Mouse (Mus musculus): ENCODE data around the gene P4htm.
"Not testable (repeated sequence)": the region's sequence is repeated elsewhere in the genome, so short reads cannot be mapped to it uniquely, and the experiment has no call there.

P4htm gene

GRCm38 (mm10) chr9:108596998-108597764 lies at the start of gene P4htm:
Gene P4htm, minus strand, starts transcription at chr9:108597667.
- H3K27me3 ChIP-seq (ENCODE audit: control insufficient read depth, insufficient read depth, low read length, poor library complexity, severe bottlenecking), result no peaks in the 10 kb centered on the region
- peak; percentile 47 for DNase-seq (ENCODE audit: low read depth, low spot score)
- no peaks in the 10 kb centered on the region for H3K36me3 ChIP-seq (ENCODE audit: control insufficient read depth, insufficient read depth, low read length, poor library complexity, severe bottlenecking)

GRCm38 (mm10) chr9:108639825-108640224 lies 42.4 kb upstream of the P4htm start:
- Histone ChIP-seq H3K36me3 (ENCODE audit: control insufficient read depth, insufficient read depth, low read length, poor library complexity, severe bottlenecking) (peaks cover 6% of the 10 kb centered on the region), H3K27me3 (ENCODE audit: control insufficient read depth, insufficient read depth, low read length, poor library complexity, severe bottlenecking) (no peaks in the 10 kb centered on the region)
- no peak for DNase-seq (ENCODE audit: low read depth, low spot score)

DNA sequence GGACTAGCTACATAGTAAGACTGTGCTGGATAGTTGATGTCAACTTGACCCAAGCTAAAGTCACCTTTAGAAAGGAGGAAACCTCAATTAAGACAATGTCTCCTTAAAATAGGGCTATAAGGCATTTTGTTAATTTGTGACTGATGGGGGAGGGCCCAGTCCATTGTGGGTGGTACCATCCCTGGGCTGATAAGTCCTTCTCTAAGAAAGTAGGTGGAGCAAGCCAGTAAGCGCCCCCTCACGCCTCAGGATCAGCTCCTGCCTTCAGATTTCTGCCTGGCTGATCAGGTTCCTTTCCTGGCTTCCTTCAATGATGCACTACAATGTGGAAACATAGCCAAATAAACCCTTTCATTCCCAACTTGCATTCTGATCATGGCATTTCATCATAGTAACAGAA lies 37.9 kb upstream of the P4htm start:
- Histone ChIP-seq H3K36me3 (ENCODE audit: control insufficient read depth, insufficient read depth, low read length, poor library complexity, severe bottlenecking) (no peaks in the 10 kb centered on the region; the same call in 1 of the 2 replicates), H3K27me3 (ENCODE audit: control insufficient read depth, insufficient read depth, low read length, poor library complexity, severe bottlenecking) (no peaks in the 10 kb centered on the region)
- no peak for DNase-seq (ENCODE audit: low read depth, low spot score)

DNA sequence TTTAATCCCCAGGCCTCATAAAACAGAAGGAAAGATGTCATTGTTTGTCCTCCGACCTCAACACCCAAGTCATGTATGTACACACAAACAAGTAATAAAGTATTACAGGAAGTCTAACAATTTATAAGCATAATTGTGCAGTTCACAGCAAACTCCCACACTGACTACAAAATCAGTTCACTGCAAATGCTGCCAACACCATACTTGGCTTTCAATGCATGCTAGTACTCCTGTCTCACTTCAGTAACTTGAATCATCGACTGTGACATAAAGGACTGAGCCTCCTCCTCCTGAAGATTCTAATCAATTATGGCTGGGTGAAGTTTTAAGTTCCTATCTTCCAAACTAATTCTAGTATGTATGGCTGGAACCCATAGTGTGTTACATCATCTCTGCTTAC lies 36.4 kb upstream of the P4htm start:
- DNase-seq (ENCODE audit: low read depth, low spot score), result no peak
- no peaks in the 10 kb centered on the region for H3K27me3 ChIP-seq (ENCODE audit: control insufficient read depth, insufficient read depth, low read length, poor library complexity, severe bottlenecking)
- H3K36me3 ChIP-seq (ENCODE audit: control insufficient read depth, insufficient read depth, low read length, poor library complexity, severe bottlenecking), result peaks cover 3% of the 10 kb centered on the region

GRCm38 (mm10) chr9:108632375-108632774 lies 34.9 kb upstream of the P4htm start:
- DNase-seq (ENCODE audit: low read depth, low spot score), result no peak
- peaks cover 3% of the 10 kb centered on the region; the same call in 1 of the 2 replicates for H3K36me3 ChIP-seq (ENCODE audit: control insufficient read depth, insufficient read depth, low read length, poor library complexity, severe bottlenecking)
- no peaks in the 10 kb centered on the region for H3K27me3 ChIP-seq (ENCODE audit: control insufficient read depth, insufficient read depth, low read length, poor library complexity, severe bottlenecking)

DNA sequence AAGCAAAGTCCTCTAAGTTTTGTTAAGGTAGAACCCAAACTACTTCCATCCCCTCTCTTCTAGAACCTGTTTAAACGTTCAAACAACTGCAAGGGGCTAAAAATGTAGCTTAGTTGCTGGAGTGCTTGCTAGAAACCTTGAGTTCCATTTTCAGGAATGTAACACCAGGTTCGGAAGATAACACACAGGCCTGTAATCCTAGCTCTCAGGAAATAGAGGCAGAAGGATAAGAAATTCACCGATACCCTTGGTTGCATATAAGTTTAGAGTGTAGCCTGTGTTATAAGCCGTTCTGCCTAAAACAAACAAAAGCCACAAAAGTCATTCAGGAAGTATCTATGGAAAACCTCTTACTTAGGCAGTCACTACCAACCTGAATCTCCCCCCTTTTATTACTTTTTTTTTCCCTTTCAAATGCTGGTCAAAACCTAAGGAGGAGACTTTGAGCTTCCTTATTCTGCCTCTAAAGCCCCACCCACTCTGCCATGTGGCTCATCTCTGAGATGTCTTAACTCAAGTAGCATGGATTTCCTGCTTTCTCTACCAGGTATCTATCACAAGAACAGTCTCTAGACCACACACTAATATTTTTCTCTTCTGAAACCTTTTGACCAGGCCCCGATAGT lies 34.3 kb upstream of the P4htm start:
- peaks cover 3% of the 10 kb centered on the region; the same call in 1 of the 2 replicates for H3K36me3 ChIP-seq (ENCODE audit: control insufficient read depth, insufficient read depth, low read length, poor library complexity, severe bottlenecking)
- DNase-seq (ENCODE audit: low read depth, low spot score), result no peak
- no peaks in the 10 kb centered on the region for H3K27me3 ChIP-seq (ENCODE audit: control insufficient read depth, insufficient read depth, low read length, poor library complexity, severe bottlenecking)

DNA sequence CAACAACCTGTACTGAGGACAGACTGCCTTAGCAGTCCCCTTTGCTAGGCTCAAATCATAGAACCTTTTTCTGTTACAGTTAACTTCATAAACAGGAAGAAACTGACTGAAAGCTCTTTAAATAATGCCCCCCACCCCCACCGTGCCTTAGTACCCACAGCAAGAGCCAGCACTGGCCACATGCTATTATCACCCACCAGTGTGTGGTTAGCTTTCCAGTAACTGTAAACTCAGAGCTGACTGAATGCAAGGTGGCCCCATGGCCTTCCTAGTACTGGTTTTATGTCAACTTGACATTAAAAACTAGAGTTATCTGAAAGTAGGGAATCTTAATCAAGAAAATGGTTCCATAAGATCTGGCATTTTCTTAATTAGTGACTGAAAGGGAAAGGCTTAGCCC lies 33.2 kb upstream of the P4htm start:
- H3K36me3 ChIP-seq (ENCODE audit: control insufficient read depth, insufficient read depth, low read length, poor library complexity, severe bottlenecking), result peaks cover 7% of the 10 kb centered on the region
- DNase-seq (ENCODE audit: low read depth, low spot score), result no peak

GRCm38 (mm10) chr9:108628141-108628540 lies 30.7 kb upstream of the P4htm start:
- Histone ChIP-seq H3K27me3 (ENCODE audit: control insufficient read depth, insufficient read depth, low read length, poor library complexity, severe bottlenecking) (no peaks in the 10 kb centered on the region), H3K36me3 (ENCODE audit: control insufficient read depth, insufficient read depth, low read length, poor library complexity, severe bottlenecking) (peaks cover 7% of the 10 kb centered on the region)
- DNase-seq (ENCODE audit: low read depth, low spot score), result no peak

More for the DNA sequence above, 33.2 kb upstream of the P4htm start:
- H3K27me3 ChIP-seq (ENCODE audit: control insufficient read depth, insufficient read depth, low read length, poor library complexity, severe bottlenecking), result no peaks in the 10 kb centered on the region

DNA sequence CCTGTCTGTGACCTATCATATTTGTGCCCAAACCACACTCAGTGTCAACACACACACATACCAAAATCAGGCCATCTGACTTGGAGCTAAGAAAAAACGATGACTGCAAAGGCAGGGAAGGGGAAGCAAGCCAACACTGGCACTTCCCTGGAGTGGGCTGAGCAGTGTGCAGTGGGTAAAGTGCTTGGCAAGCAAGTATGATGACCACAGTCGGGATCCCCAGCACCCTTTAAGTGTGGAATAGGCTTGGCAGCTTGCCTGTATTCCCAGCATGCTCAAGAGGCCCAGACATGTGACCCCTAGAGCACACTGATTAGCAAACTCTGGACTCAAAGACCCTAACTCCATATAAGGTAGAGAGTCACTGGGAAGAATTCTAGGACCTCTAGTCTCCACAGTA lies 29.0 kb upstream of the P4htm start:
- no peak for DNase-seq (ENCODE audit: low read depth, low spot score)
- Histone ChIP-seq H3K36me3 (ENCODE audit: control insufficient read depth, insufficient read depth, low read length, poor library complexity, severe bottlenecking) (peaks cover 7% of the 10 kb centered on the region), H3K27me3 (ENCODE audit: control insufficient read depth, insufficient read depth, low read length, poor library complexity, severe bottlenecking) (no peaks in the 10 kb centered on the region)

DNA sequence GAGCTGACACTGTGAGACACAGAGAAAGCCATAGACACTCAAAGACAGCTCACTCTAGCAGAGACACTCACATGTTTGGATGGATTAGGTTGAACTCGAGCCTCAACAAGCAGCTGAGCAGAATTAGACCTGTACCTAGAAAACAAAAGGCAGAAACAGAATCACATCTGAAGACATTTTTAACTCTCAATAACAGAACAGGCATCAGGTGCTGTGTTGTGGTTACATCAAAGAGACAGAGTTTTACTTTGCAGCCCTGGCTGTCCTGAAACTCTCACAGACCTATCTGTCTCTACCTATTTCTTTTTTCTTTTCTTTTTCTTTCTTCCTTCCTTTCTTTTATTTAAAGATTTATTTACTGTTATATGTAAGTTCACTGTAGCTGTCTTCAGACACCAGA lies 19.8 kb upstream of the P4htm start:
- H3K36me3 ChIP-seq (ENCODE audit: control insufficient read depth, insufficient read depth, low read length, poor library complexity, severe bottlenecking), result peaks cover 7% of the 10 kb centered on the region
- no peak for DNase-seq (ENCODE audit: low read depth, low spot score)
- H3K27me3 ChIP-seq (ENCODE audit: control insufficient read depth, insufficient read depth, low read length, poor library complexity, severe bottlenecking), result no peaks in the 10 kb centered on the region

- Histone ChIP-seq H3K36me3 (ENCODE audit: control insufficient read depth, insufficient read depth, low read length, poor library complexity, severe bottlenecking) (peaks cover 7% of the 10 kb centered on the region), H3K27me3 (ENCODE audit: control insufficient read depth, insufficient read depth, low read length, poor library complexity, severe bottlenecking) (no peaks in the 10 kb centered on the region)
- no peak for DNase-seq (ENCODE audit: low read depth, low spot score)
These were observed 14.0 kb upstream of the P4htm start for GRCm38 (mm10) chr9:108611488-108611887.

DNA sequence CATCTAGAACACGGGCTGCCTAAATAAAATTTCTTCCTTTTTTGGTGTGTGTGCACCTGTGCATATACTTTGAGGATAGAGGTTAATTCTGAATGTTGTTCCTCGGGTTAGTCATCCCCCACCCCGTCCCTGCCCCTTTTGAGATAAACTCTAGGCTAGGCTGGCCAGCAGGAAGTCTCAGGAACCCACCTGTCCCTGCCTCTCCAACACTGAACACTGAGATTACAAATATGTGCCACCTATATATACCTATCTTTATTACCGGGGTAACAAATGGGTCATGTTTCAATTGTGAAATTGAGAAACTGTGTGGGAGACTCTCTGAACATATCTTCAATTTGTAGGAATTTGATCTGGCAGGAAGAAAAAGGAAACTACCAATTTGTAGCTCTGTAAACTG lies 11.4 kb upstream of the P4htm start:
- Histone ChIP-seq H3K27me3 (ENCODE audit: control insufficient read depth, insufficient read depth, low read length, poor library complexity, severe bottlenecking) (no peaks in the 10 kb centered on the region), H3K36me3 (ENCODE audit: control insufficient read depth, insufficient read depth, low read length, poor library complexity, severe bottlenecking) (peaks cover 13% of the 10 kb centered on the region)
- no peak for DNase-seq (ENCODE audit: low read depth, low spot score)

DNA sequence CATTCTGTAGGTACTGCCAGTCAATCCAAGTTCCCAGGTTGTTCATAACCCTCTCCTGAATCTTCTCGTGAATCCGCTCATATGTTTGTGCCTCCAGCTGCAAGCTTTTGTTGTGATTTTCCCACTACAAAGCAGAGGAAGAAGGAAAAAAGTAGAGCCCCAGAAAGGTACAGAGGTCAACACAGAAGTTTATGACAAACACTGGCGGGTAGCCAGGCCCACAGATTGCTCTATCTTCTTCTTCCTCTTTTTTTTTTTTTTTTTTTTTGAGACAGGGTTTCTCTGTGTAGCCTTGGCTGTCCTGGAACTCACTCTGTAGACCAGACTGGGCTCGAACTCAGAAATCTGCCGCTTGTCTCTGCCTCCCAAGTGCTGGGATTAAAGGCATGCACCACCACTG lies 10.5 kb upstream of the P4htm start:
- not testable (repeated sequence) for DNase-seq (ENCODE audit: low read depth, low spot score); H3K27me3 ChIP-seq (ENCODE audit: control insufficient read depth, insufficient read depth, low read length, poor library complexity, severe bottlenecking)
- peaks cover 17% of the 10 kb centered on the region for H3K36me3 ChIP-seq (ENCODE audit: control insufficient read depth, insufficient read depth, low read length, poor library complexity, severe bottlenecking)

- peaks cover 14% of the 10 kb centered on the region for H3K36me3 ChIP-seq (ENCODE audit: control insufficient read depth, insufficient read depth, low read length, poor library complexity, severe bottlenecking)
- DNase-seq (ENCODE audit: low read depth, low spot score), result no peak
- H3K27me3 ChIP-seq (ENCODE audit: control insufficient read depth, insufficient read depth, low read length, poor library complexity, severe bottlenecking), result no peaks in the 10 kb centered on the region
These were observed 4.5 kb upstream of the P4htm start for GRCm38 (mm10) chr9:108601986-108602385.

- peaks cover 7% of the 10 kb centered on the region for H3K36me3 ChIP-seq (ENCODE audit: control insufficient read depth, insufficient read depth, low read length, poor library complexity, severe bottlenecking)
- H3K27me3 ChIP-seq (ENCODE audit: control insufficient read depth, insufficient read depth, low read length, poor library complexity, severe bottlenecking), result no peaks in the 10 kb centered on the region
- no peak for DNase-seq (ENCODE audit: low read depth, low spot score)
These were observed 2.5 kb upstream of the P4htm start for GRCm38 (mm10) chr9:108600011-108600410.
